Mouse (Mus musculus) frontal cortex, postnatal 36 days (tissue): ENCODE measurements around the gene Ngef.

ENCODE experiments used
- DNase-seq, 2 experiments: peaks; one replicate each; pipeline ENCODE4 v3.0.0; 2022; ENCODE audit warnings: low spot score in 2 of 2

Ngef gene

GRCm38 (mm10) chr1:87573800-87574215, at the start of gene Ngef:
Gene Ngef, minus strand, starts transcription at chr1:87573870.
- DNase-seq, result no peak

- peak; percentile 43 to 50 for DNase-seq
Observed at GRCm38 (mm10) chr1:87621858-87622279, 48.2 kb upstream of the Ngef start.

DNA sequence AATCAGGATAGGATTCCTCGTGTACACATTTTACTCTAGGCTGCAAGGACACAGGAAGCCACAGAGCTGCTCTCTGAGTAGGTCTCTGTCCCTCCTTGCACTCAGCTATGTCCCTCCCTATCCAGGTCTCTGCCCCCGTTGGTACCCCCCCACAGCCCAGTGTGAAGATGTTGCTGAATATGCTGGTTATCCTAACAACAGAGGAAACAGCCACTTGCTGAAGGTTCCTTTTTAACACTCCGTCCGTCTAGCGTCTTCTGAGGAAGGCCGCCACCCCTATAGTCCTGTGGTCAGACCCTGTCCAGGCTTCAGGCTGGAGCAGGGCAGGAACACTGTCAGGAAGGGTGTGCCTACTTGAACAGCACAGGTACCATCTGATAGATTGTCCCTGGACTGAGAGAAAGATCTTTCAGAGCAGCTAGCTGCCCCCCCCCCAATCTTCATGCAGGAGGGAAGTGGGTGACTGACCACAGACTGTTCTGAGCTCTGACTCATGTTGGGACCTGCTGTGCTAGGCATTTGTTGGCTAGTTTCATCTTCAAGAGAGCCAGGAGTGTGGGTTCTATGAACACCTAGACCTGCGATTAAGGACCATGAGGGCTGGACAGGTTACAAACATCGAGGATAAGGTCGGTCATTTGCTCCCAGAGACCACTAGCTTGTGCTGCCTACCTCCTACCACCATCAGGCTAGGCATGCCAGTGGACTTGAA, 47.6 kb upstream of the Ngef start:
- DNase-seq, result no peak

DNA sequence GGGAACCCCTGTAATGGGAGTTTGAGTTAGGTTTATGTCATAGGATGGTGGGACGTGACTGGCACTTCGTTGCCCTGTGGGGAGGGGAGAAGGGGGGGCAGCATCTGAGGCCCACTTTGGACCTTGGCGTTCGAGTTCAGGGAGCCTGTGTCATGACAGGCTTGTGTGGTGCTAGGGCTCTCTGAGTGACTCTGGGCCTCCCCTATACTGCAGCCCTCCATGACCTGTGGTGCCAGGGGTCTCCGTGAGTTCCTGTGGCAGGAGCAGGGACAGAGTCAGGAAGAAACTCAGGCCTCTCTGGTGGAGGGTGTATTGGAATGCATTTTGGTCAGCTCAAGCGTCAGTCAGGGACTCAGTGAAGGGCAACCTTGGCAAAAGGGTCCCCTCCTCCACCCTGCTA, 47.0 kb upstream of the Ngef start:
- no peak for DNase-seq

DNA sequence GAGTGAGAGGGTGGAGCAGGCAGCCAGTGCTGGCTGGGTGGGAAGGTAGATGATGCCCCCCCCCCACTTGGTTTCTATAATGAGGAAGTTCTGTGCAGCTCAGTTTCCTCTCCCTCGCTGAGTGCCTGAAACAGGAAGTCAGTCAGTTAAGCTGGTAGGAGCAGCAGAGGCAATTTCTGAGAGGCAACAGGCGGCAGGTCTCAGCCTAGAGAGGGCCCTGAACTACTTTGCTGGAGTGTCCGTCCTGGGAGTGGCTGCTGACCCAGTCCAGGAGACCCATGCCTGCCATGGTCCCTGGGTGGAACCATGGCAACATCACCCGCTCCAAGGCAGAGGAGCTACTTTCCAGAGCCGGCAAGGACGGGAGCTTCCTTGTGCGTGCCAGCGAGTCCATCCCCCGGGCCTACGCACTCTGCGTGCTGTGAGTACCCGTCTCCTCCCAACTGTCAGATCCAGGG, 46.6 kb upstream of the Ngef start, which contains the start of gene Inpp5d:
Gene Inpp5d (plus strand): TSS at position 102 of the 458 bp plus-strand sequence.
- DNase-seq, result no peak

DNA sequence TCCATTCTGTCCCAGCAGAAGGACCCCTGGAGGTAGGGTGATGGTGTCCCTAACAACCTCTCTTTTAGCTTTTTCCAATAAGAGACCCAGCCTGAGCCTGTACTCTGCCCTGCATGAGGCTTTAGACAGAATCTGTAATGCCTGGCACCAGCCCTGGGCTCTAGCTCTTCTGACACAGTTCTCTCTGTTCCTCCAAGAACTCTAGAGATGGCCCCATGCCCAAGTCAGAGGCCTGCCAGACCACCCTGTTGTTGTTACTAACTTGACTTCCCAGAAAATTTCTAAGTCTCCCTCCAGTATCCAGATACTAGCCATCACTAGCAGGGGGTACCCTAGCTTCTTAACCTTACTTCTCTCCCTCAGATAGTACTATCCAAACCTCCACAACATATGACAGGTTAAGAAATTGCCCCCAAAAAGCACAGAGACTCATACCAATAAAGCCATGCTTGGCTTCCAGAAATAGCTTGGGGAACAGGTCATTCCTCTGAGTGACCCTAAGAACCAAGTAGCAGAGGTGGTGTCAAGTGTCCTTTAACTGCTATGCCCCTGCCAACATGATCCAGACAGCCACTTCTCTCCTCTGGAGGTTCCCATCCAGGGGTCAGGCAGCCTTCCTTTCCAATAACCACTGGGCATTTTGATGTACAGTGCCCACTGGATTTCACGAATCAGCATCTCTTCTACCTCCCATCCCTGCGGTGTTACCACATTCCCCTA, 41.1 kb upstream of the Ngef start:
- no peak for DNase-seq

DNA sequence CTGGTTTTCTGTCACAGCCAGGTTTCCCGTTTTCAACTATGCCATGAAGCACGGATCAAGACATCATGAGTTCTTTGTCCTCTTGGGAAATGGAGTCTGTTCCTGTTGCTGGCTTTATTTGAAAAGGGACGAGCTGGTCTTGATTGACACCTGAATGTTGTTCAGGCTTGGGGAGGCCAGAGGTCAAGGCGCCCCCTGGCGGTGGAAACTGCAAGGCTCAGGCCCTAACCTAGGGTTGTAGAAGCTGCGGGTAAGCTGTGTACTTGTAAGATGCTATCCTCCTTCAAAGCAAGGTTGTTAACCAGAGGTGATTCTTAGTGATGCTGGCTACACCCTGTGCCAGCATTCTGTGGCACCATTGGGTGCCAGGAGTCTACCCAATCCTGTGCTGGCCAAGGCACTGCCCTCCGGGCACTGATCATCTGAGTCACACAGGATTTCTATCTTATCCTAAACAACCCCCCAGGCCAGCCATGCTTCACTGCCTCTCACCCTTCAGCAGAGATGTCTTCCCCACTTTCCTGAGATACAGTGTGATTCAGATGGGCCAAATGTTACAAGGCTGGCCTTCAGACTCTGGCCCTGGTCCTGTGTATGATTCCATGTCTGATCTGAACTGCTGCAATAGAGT, 34.9 kb upstream of the Ngef start:
- DNase-seq, result no peak

DNA sequence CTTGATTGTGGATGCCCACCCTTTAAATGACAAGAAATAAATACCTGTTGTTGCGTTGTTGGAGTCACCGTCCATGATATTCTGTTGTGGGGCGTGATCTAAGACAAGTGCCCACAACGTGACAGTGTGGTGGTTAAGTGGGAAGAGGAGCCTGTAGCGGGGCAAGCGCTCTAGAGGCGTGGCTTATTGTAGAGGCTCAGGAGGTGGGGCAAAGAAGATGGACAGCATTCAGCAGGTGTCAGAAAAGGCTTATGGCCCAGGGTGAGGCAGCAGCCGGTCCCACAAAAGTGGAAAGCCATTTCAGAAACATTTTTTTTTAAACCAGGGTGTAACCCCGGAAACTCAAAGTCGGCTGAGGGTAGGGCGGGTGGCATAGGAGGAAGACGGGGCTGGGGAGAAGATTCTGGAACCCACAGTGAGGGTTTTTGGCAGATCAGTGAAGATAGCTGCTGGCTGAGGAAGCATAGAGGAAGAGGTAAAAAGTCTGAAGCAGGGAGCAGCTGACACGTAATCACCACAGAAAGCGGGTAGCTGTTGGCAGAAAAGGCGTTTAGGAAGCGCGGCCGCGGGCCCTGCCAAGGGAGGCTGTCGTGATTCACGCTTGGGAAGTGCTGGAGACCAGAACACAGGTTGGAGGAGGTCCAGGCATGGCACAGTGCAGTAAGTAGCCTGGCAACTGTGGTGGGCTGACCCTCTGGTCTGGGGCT, 33.9 kb upstream of the Ngef start:
- peak; percentile 78 to 85 for DNase-seq

GRCm38 (mm10) chr1:87605296-87605695, 31.6 kb upstream of the Ngef start:
- peak in 1 of 2 experiments; percentile 70 for DNase-seq

- peak; percentile 55 to 70 for DNase-seq
Observed at GRCm38 (mm10) chr1:87603389-87603788, 29.7 kb upstream of the Ngef start.

DNA sequence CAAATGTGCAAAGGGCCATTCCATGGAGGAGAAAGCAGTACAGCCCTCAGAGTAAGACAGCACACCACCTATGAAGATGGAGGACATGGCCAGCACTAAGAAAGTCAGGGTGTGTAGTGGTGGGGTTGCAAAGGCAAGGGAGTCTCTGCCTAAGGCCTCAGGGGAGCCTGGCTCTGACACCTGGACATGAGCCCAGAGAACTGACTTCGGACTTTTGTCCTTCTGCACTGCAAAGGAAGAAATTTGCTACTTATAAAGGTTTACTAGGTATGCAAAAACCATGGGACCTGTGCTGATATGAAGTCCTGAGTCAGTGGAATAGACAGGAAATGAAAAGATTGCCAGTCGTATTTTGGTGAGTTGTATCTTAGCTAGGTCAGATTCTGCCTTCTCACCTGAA, 28.1 kb upstream of the Ngef start:
- no peak for DNase-seq

DNA sequence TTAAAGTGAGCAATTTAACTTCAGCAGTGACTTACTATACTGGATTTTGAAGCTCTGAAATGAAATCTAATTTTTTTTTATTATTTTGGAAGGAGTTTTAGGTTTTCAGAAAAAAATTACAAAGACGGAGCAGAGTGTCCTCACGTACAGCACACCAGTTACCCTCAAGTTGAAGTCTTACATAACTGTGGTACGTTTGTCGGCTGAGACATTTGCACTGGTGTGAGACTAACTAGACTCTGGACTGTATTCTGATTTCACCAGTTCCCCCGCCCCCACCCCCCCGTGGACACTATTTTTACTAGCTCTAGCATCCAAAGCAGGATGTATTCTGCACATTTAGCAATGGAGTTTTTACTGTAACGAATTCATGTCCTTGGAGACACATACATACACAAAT, 26.9 kb upstream of the Ngef start:
- no peak for DNase-seq

DNA sequence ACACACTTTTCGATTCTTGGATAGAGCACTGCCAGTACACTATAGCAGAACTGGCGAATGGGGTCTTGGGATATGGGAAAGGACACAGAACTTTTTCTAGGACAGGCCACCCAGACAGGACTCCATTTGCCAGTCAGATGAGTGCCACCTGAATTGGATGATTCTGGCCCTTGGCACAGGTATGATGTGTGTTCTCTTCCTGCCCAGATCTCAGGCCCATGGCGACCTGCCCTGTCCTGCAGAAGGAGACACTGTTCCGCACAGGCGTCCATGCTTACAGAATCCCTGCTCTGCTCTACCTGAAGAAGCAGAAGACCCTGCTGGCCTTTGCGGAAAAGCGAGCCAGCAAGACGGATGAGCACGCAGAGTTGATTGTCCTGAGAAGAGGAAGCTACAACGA, 21.0 kb upstream of the Ngef start:
- no peak for DNase-seq

DNA sequence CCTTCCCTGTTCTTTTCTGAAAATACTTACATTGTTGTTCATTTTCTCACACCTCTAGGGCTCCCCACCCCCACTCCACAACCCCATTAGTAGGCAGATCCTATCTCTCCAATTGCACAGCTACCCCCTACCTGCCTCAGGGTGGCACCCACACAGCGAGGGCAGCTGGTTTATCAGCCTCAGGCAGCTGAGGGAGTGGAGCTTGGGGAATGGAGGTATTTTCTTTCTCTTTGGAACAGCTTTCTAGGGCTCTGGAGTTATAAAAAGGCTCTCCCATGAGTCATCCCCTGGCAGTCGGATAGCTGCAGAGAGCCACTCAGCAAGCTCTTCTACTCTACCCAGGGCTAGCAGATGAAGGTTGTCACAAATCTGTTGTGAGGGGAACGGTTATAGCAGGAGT, 20.6 kb upstream of the Ngef start:
- peak; percentile 63 for DNase-seq

GRCm38 (mm10) chr1:87589980-87590379, 16.3 kb upstream of the Ngef start:
- DNase-seq, result no peak

DNA sequence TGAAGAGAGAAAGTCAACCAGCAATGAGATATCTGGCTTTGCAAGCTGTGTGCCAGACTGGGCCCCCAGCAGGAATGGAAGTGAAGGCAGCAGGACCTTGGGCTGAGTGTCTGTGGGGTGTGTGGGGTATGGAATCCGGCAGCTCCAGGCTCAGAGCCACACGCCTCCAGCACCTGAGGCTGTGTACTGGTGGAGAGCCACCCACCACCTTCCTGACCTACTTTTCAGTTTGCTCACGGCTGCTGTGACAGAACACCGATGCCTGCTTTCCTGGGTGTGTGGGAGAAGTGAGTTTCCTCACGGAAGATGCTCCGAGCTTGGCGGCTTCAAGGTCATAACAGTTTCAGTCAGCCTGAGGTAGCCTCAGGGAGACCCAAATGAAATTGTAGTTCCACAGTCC, 15.5 kb upstream of the Ngef start:
- peak; percentile 58 to 75 for DNase-seq

DNA sequence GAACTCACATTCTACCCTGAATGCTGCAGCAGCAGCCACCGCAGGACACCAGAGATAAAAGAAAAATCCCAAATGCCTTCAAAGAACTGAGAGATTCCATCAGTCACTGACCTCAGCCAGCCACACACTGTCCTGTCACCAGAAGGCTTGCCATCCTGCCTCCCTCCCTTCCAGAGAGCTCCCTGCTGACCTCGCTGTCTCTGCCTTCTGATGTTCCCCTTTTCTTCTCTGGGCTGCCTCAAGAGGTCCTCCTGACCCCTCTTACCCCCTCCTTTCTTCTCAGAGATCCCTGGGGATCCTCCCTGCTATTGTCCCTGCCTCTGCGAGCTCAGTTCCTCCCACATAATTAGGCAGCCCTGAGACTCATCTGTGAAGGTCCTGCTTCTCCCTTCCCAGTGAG, 7.2 kb upstream of the Ngef start:
- DNase-seq, result no peak

DNA sequence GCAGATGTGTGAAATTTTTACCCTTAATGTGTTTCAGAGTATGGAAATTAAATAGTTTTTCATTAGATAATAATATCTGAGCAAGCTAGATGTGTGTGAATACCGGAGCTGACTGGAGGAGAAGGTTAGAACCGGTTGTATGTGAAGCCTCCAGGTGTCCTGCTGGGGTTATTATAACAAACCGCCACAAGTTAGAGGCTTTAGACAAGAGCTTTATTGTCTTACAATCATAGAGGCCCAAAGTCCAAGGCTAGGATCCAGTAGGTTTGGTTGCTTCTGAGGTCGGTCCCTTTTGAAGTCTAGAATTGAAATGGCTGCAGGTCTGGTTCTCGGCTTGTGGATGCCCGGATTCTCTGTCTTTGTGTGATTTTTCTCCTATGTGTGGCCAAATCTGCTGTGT, 5.3 kb upstream of the Ngef start:
- no peak for DNase-seq

DNA sequence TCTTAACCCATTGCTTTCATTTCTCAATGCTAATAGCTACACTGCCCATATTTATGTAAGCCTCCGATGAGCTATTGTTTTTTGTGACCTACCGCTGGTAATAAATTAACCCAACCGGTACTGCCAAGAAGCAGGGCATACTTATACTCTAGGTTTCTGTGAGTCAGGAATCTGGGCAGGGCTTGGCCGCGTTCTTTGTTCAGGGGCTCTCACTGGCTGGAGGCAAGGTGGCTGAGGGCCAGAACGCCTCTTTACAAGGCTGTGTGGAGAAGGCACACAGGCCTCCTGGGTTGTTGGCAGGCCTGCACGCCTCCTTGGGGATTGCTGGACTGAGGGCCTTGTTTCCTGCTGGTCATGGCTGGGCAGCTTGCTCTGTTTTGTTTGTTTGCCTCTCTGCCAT, 1.1 kb upstream of the Ngef start:
- DNase-seq, result no peak

GRCm38 (mm10) chr1:87574353-87574752, 683 bp upstream of the Ngef start:
- no peak for DNase-seq

DNA sequence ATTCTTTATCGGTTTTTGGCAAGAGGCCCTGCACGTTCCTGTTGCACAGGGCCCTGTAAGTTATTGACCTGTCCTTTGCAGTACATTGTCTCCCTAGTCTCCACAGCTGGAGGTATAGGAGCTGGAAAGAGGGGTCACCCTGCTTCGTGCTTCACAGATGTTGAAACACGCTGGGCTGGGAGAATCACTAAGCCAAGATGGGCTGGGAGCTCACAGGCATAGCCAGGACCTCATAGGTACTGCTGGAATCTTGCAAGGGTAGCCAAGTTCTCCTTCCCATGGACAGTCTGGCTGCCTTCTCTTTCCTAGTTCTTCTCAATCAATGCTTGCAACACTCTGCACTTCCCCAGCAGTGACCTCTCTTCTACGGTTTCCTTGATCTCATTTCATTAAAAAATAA, 409 bp downstream of the Ngef start:
- DNase-seq, result no peak

DNA sequence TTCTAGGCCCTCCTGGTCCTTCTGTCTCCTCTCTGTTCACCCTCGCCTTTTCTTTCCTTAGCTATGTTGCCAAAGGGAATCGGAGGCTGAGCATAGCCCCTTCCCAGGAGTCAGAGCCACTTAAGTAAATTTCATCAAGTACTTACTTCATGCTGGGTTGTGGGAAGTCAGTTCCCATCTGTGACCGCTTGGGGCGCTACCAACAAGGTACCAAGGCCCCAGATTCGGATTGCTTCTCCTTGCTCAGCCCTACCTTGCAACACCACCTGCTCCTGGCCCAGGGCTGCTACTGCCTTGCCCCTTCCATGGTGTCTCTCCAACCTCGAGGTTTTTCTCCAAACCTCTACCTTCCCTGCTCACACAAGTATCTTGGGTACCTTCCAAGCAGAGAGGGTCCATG, 5.3 kb downstream of the Ngef start:
- no peak for DNase-seq
